Mouse (Mus musculus): ENCODE data around the gene Celf2. TPM values are rescaled to one million over a fixed set of nuclear protein-coding genes. Genes with fewer than 3 reads are reported as not detected.

Gene Celf2
- total and polyA plus RNA-seq, 2 experiments from 2014 or later = 185 to 205 TPM

DNA sequence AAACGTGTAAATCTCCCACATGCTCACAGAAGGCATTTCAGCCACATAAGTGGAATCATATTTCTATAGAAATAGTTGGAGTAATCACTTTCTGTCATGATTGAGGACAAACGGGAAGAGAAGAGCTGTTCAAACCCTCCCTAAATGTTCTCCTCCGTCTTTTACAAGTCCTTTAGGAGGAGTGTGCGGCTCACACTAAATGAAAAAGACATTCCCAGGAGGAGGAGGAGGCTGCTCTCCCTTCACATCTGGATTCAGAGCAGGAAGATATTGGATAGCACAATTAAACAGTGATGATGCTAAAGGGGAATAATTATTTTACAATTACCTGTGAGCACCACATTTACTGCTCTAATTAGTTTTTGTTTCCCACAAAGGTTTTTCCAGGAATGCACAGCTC, 642.1 kb downstream of the Celf2 start:
- 15% methylated on average over 4 of the region's 4 CpGs for WGBS
- Histone ChIP-seq H3K27ac (ENCODE audit: low read depth, low read length) (peak overlapping the region; percentile 69), H3K27me3 (ENCODE audit: insufficient read depth, low read length) (no peaks in the 10 kb centered on the region), H3K4me3 (ENCODE audit: low read depth, low read length) (peak overlapping the region; percentile 25), H3K4me1 (ENCODE audit: insufficient read depth) (peaks cover 14% of the 10 kb centered on the region), H3K9me3 (ENCODE audit: low read length) (no peaks in the 10 kb centered on the region), H3K4me2 (ENCODE audit: low read depth) (peak overlapping the region; percentile 59), H3K36me3 (ENCODE audit: insufficient read depth) (no peaks in the 10 kb centered on the region), H3K9ac (peak overlapping the region; percentile 46)
- DNase-seq = peak; percentile 47
- no peak for ATAC-seq
- TF ChIP-seq CTCF (IDR thresholded peaks at IDR 0.05; ENCODE audit: low read depth) = no peak

DNA sequence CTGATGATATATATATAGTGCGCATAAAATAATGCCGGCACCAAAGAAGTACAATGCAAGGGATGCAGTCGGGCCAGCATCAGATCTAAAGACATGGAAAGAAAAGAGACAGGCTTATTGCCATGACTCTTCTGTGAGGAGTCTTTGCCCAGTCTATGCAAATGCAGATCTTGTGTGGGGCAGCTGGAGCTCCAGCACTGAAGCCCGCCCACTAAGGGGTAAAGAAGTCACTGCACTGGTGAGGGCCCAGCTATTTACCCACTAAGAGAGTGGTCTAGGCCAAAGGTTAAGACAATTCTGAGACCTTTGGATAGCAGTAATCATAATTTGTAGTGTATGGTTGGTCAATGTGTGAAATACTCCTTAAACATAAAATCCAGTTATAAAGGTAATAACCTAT, 643.6 kb downstream of the Celf2 start:
- H3K27ac ChIP-seq (ENCODE audit: low read depth, low read length) = peak overlapping the region; percentile 68
- H3K9ac ChIP-seq = peak overlapping the region; percentile 15; the same call in 1 of the 2 replicates
- H3K4me2 ChIP-seq (ENCODE audit: low read depth) = peak overlapping the region; percentile 41

DNA sequence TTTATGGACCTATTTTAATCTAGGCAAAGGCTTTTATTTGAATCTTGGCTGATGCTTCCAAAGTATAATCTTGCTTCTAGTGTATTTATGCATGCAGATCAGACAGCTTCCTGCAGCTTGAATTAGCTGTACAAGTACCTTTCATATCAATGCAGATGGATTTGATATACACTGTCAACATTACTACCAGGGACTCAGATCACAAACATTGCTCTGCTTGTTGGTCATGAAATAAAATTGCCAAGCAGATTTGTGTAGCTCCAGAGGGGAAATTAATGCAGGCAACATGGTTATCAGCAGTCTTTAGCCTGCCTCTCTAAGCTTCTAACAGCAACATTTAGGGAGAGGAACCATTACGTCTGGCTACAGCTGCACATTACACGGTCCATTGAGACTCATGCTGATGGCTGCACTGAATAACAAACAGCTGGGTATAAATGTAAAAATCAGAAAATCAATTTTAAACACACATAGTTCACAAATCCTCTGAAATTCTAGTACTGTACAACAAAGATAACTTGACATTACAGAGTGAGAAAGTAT, 659.2 kb downstream of the Celf2 start:
- WGBS = 26% methylated on average over 2 of the region's 2 CpGs
- H3K4me2 ChIP-seq (ENCODE audit: low read depth) = no peak overlapping the region
- H3K9me3 ChIP-seq (ENCODE audit: low read length) = no peaks in the 10 kb centered on the region
- no peak overlapping the region for H3K4me3 ChIP-seq (ENCODE audit: low read depth, low read length)
- H3K27ac ChIP-seq (ENCODE audit: low read depth, low read length) = no peak overlapping the region
- no peak overlapping the region for H3K9ac ChIP-seq
- ATAC-seq (no peak), DNase-seq (no peak)
- no peaks in the 10 kb centered on the region for H3K27me3 ChIP-seq (ENCODE audit: insufficient read depth, low read length)
- H3K4me1 ChIP-seq (ENCODE audit: insufficient read depth) = no peaks in the 10 kb centered on the region
- peaks cover 2% of the 10 kb centered on the region; the same call in 1 of the 2 replicates for H3K36me3 ChIP-seq (ENCODE audit: insufficient read depth)
- no peak for TF ChIP-seq CTCF (IDR thresholded peaks at IDR 0.05; ENCODE audit: low read depth)

More for the DNA sequence above, 643.6 kb downstream of the Celf2 start:
- ATAC-seq (peak; percentile 18; the same call in 1 of the 2 replicates), DNase-seq (peak; percentile 45)
- Histone ChIP-seq H3K4me3 (ENCODE audit: low read depth, low read length) (peak overlapping the region; percentile 11; the same call in 1 of the 2 replicates), H3K4me1 (ENCODE audit: insufficient read depth) (peaks cover 14% of the 10 kb centered on the region), H3K9me3 (ENCODE audit: low read length) (no peaks in the 10 kb centered on the region), H3K27me3 (ENCODE audit: insufficient read depth, low read length) (no peaks in the 10 kb centered on the region), H3K36me3 (ENCODE audit: insufficient read depth) (0 out of 2 replicates have a peak, but pooled peaks cover 5% of the 10 kb centered on the region)
- no peak for TF ChIP-seq CTCF (IDR thresholded peaks at IDR 0.05; ENCODE audit: low read depth)
- WGBS = 48% methylated on average over 4 of the region's 4 CpGs

GRCm38 (mm10) chr2:6849388-6849787, 660.0 kb downstream of the Celf2 start:
- ATAC-seq (no peak), DNase-seq (no peak)
- Histone ChIP-seq H3K36me3 (ENCODE audit: insufficient read depth) (peaks cover 2% of the 10 kb centered on the region; the same call in 1 of the 2 replicates), H3K9ac (no peak overlapping the region), H3K4me2 (ENCODE audit: low read depth) (no peak overlapping the region), H3K9me3 (ENCODE audit: low read length) (no peaks in the 10 kb centered on the region), H3K4me1 (ENCODE audit: insufficient read depth) (no peaks in the 10 kb centered on the region), H3K27ac (ENCODE audit: low read depth, low read length) (no peak overlapping the region), H3K4me3 (ENCODE audit: low read depth, low read length) (no peak overlapping the region), H3K27me3 (ENCODE audit: insufficient read depth, low read length) (no peaks in the 10 kb centered on the region)
- peak; percentile 45 for TF ChIP-seq CTCF (IDR thresholded peaks at IDR 0.05; ENCODE audit: low read depth)
- WGBS = 44% methylated on average over 3 of the region's 3 CpGs

- ATAC-seq = no peak
- Histone ChIP-seq H3K9me3 (ENCODE audit: low read length) (no peaks in the 10 kb centered on the region), H3K4me3 (ENCODE audit: low read depth, low read length) (no peak overlapping the region), H3K4me2 (ENCODE audit: low read depth) (no peak overlapping the region), H3K9ac (no peak overlapping the region), H3K27me3 (ENCODE audit: insufficient read depth, low read length) (no peaks in the 10 kb centered on the region), H3K4me1 (ENCODE audit: insufficient read depth) (peaks cover 9% of the 10 kb centered on the region; the same call in 1 of the 2 replicates), H3K27ac (ENCODE audit: low read depth, low read length) (no peak overlapping the region), H3K36me3 (ENCODE audit: insufficient read depth) (no peaks in the 10 kb centered on the region)
- TF ChIP-seq CTCF (IDR thresholded peaks at IDR 0.05; ENCODE audit: low read depth) = no peak
- WGBS = 83% methylated on average over 6 of the region's 6 CpGs
- DNase-seq = no peak
These were observed 679.3 kb downstream of the Celf2 start for GRCm38 (mm10) chr2:6830021-6830420.

DNA sequence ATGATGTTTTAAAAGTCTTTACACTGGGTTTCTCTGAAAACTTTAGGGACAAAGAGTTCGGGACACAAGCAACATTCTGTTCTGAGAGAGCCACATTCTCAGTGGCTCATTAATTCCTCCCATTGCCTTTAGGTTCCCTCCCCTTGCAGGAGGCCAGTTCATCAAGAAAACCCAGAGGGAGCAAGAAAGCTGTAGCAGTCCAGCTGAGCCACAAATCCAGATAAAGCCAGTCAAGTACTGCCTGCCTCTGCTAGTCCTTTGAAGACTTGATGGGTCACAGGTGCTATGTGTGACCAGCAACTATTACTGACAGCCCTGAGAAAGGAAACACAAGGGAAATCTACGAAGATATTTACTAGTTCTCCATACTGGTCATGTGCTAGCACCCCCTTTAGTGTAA, 681.8 kb downstream of the Celf2 start:
- H3K4me2 ChIP-seq (ENCODE audit: low read depth) = no peak overlapping the region
- no peak for DNase-seq
- no peaks in the 10 kb centered on the region for H3K9me3 ChIP-seq (ENCODE audit: low read length)
- H3K9ac ChIP-seq = no peak overlapping the region
- H3K27ac ChIP-seq (ENCODE audit: low read depth, low read length) = no peak overlapping the region
- H3K4me1 ChIP-seq (ENCODE audit: insufficient read depth) = peaks cover 9% of the 10 kb centered on the region; the same call in 1 of the 2 replicates
- no peaks in the 10 kb centered on the region for H3K36me3 ChIP-seq (ENCODE audit: insufficient read depth)
- no peak overlapping the region for H3K4me3 ChIP-seq (ENCODE audit: low read depth, low read length)
- no peak; the same call in 1 of the 2 replicates for ATAC-seq
- 24% methylated on average over 2 of the region's 2 CpGs for WGBS
- no peaks in the 10 kb centered on the region for H3K27me3 ChIP-seq (ENCODE audit: insufficient read depth, low read length)
- no peak for TF ChIP-seq CTCF (IDR thresholded peaks at IDR 0.05; ENCODE audit: low read depth)

- DNase-seq = no peak
- H3K4me3 ChIP-seq (ENCODE audit: low read depth, low read length) = no peak overlapping the region
- H3K36me3 ChIP-seq (ENCODE audit: insufficient read depth) = no peaks in the 10 kb centered on the region
- H3K27me3 ChIP-seq (ENCODE audit: insufficient read depth, low read length) = no peaks in the 10 kb centered on the region
- no peak overlapping the region for H3K27ac ChIP-seq (ENCODE audit: low read depth, low read length)
- TF ChIP-seq CTCF (IDR thresholded peaks at IDR 0.05; ENCODE audit: low read depth) = no peak
- no peak overlapping the region for H3K9ac ChIP-seq
- H3K9me3 ChIP-seq (ENCODE audit: low read length) = no peaks in the 10 kb centered on the region
- ATAC-seq = no peak
- H3K4me1 ChIP-seq (ENCODE audit: insufficient read depth) = peaks cover 14% of the 10 kb centered on the region; the same call in 1 of the 2 replicates
- WGBS = 96% methylated on average over 1 of the region's 1 CpGs
- no peak overlapping the region for H3K4me2 ChIP-seq (ENCODE audit: low read depth)
These were observed 686.3 kb downstream of the Celf2 start for GRCm38 (mm10) chr2:6823021-6823420.
